Mouse (Mus musculus): ENCODE data around the gene Kat8.

- TF ChIP-seq CTCF (IDR thresholded peaks at IDR 0.05; ENCODE audit: low read depth, low read length) (no peak), POLR2A (IDR thresholded peaks at IDR 0.05; ENCODE audit: borderline replicate concordance, low read depth, low read length) (no peak)
These were observed 622 bp downstream of the Kat8 start for GRCm38 (mm10) chr7:127912938-127913337.

Measured in bone marrow macrophage, adult 2 months (primary cell).